Mouse (Mus musculus) heart, adult 2 months (tissue): ENCODE measurements around the gene Gm17359. TPM values are rescaled to one million over a fixed set of nuclear protein-coding genes. Genes with fewer than 3 reads are reported as not detected.

Experiments
- DNase-seq, 2 experiments: peaks; one replicate each; pipeline ENCODE4 v3.0.0; 2021
- H3K27ac ChIP-seq: fragments of 200-600 bp; 2 replicates; pipeline ENCODE4 v1.8.1; 2022
- H3K27me3 ChIP-seq: fragments of 200-500 bp; 2 replicates; pipeline ENCODE4 v1.6.1; 2012; ENCODE audit warnings: mild to moderate bottlenecking, low read length, inconsistent platforms, mixed read lengths; ENCODE audit not compliant: control insufficient read depth, insufficient read depth
- H3K36me3 ChIP-seq: fragments of 200-500 bp; 2 replicates; pipeline ENCODE4 v1.6.1; 2012; ENCODE audit warnings: low read length, inconsistent platforms; ENCODE audit not compliant: control insufficient read depth, insufficient read depth
- H3K4me1 ChIP-seq: fragments of 200-500 bp; 2 replicates; pipeline ENCODE4 v1.6.1; 2011; ENCODE audit warnings: low read length; ENCODE audit not compliant: control insufficient read depth, insufficient read depth
- H3K4me3 ChIP-seq: fragments of 200-600 bp; 2 replicates; pipeline ENCODE4 v1.8.1; 2022
- H3K79me2 ChIP-seq: fragments of 200-500 bp; replicated peaks from 2 replicates; pipeline ENCODE4 v1.6.1; 2012; ENCODE audit warnings: mild to moderate bottlenecking, inconsistent platforms, low read length, moderate library complexity, mixed read lengths; ENCODE audit not compliant: control insufficient read depth, insufficient read depth
- H3K9ac ChIP-seq: fragments of 200-500 bp; 2 replicates; pipeline ENCODE4 v1.6.1; 2012; ENCODE audit warnings: low read depth, mild to moderate bottlenecking, control low read depth, inconsistent platforms, low read length, mixed read lengths
- CTCF ChIP-seq: fragments of 200-600 bp; IDR thresholded peaks from 2 replicates; pipeline ENCODE4 v1.8.1; 2022; ENCODE audit warnings: antibody characterized with exemption, mild to moderate bottlenecking, moderate library complexity
- EP300 ChIP-seq: fragments of 200-500 bp; IDR thresholded peaks from 2 replicates; pipeline ENCODE4 v1.6.1; 2011; ENCODE audit warnings: low read depth, low read length, control low read depth; ENCODE audit not compliant: insufficient read depth
- POLR2A ChIP-seq: fragments of 200-500 bp; IDR thresholded peaks from 2 replicates; pipeline ENCODE4 v1.6.1; 2011; ENCODE audit warnings: mild to moderate bottlenecking, low read depth, low read length, control low read depth; ENCODE audit not compliant: insufficient read depth
- WGBS: fragments of 180-500 bp; shearing (Covaris S2); methylation state at CpG from one replicate; pipeline ENCODE4 v1.1.7; 2018; 5-methylcytosine and 5-hydroxymethylcytosine counted together
- intact Hi-C: fragments of 180-260 bp; cut with DNase I; formaldehyde crosslinking; loops from one replicate; pipeline ENCODE4 v1.15.1; 2025
- polyA plus RNA-seq: library from polyadenylated mRNA; depleted of rRNA; stranded (reverse); fragments of >200 nt; gene quantifications from 2 replicates; pipeline ENCODE4 v1.2.3, GENCODE M21; 2012
- total RNA-seq, 2 experiments: library from RNA; stranded (reverse); gene quantifications; 2 replicates each; pipeline ENCODE4 v1.2.3; 2021

Gm17359 gene
- total and polyA plus RNA-seq, 3 experiments: 0.14 TPM; not detected in 2

DNA sequence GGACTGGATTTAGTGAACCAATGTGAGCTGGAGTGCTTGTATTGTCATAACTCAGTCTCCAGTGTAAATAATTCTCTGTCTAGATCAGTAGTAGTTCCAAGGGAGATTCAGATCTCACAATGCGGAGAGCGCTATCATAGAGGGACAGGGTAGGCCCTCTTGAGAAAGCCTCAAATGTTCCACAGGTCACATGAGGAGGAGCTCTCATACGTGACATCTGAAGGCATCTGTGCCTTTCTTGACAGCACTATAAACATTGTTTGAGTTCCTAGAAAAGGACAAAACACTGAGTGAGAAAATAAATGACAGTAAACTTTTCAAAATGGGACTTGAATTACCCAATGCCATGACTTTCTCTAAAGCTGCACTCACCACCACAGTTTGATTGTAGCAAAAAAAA is 41.8 kb upstream of the Gm17359 start:
- H3K27ac ChIP-seq: no peak overlapping the region
- no peak overlapping the region for H3K9ac ChIP-seq

DNA sequence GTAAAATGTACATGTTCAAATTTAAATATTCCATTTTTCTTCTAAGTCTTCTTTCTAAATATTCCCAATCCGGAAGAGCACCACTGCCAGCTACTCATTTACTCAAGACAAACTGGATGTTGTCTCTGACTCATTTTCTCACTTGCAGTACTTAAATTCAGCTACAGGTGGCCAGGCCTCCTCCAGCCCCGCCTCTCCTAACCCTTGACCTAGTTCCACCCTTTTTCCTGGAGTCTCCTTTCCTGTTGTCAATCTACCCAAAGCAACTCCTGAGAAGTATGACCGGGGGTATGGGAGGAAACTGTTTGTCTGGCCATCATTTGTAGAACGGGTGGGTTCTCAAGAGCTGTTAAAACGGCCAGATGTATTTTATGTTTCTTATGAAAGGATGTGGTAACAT is 40.4 kb upstream of the Gm17359 start:
- Histone ChIP-seq H3K9ac (no peak overlapping the region), H3K27ac (no peak overlapping the region), H3K4me1 (no peaks in the 10 kb centered on the region), H3K79me2 (no peaks in the 10 kb centered on the region), H3K27me3 (no peaks in the 10 kb centered on the region), H3K36me3 (no peaks in the 10 kb centered on the region), H3K4me3 (no peak overlapping the region)
- TF ChIP-seq EP300 (no peak), POLR2A (no peak), CTCF (peak; percentile 49)
- intact Hi-C loops: no loop called here
- 66% methylated on average over 5 of the region's 5 CpGs for WGBS
- DNase-seq: no peak

More for the DNA sequence above, 41.8 kb upstream of the Gm17359 start:
- intact Hi-C loops: loop anchor here (5.0 kb wide), 1 partner anchor 63 kb away; no protein-coding TSS in a partner anchor
- Histone ChIP-seq H3K4me1 (no peaks in the 10 kb centered on the region), H3K36me3 (no peaks in the 10 kb centered on the region), H3K27me3 (no peaks in the 10 kb centered on the region), H3K4me3 (no peak overlapping the region), H3K79me2 (no peaks in the 10 kb centered on the region)
- no peak for DNase-seq
- no peak for TF ChIP-seq POLR2A
- no peak for TF ChIP-seq EP300
- TF ChIP-seq CTCF: no peak
- WGBS: 94% methylated on average over 3 of the region's 3 CpGs

DNA sequence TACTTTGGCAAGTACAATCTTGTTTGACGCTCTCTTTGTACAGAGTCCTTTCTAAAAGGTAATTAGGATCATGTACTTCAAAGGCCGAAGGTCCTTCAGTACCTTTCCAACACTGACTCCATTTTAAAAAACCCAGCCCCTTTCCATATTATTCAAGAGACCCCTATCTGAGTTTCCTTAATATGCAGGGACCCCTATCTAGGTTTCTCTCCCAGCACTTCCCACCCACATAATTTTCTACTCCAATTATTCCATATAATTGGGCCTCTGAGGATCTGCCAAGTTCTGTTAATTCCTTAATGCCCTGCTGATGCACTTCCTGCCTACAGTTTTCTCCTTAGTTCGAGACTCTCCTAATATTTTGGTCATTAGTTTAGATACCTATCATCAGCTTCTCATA is 39.9 kb upstream of the Gm17359 start:
- DNase-seq: no peak
- no peak for TF ChIP-seq POLR2A
- TF ChIP-seq EP300: no peak
- no peak for TF ChIP-seq CTCF
- H3K27ac ChIP-seq: no peak overlapping the region
- no peak overlapping the region for H3K9ac ChIP-seq
- H3K36me3 ChIP-seq: no peaks in the 10 kb centered on the region
- no peak overlapping the region for H3K4me3 ChIP-seq
- intact Hi-C loops: no loop called here
- H3K79me2 ChIP-seq: no peaks in the 10 kb centered on the region
- no peaks in the 10 kb centered on the region for H3K4me1 ChIP-seq
- H3K27me3 ChIP-seq: no peaks in the 10 kb centered on the region
- WGBS: 86% methylated on average over 3 of the region's 3 CpGs

DNA sequence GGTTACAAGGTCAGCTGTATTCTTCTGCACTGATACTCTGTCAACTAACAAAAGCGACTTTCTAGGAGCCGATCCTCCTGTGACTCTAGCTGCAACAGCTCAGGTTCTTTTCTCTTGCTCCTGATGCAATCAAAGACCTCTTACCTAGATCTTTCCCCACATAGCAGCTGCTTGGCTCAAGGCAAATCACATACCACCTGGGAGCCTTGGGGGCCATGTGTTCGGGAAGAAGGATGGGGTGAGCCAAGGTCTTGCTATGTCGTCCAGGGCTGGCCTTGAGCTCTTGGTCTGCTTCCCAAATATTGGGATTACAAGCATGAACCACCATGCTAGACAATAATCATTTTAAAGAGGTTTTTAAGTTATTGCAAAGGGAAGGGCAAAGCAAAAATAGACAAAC is 39.2 kb upstream of the Gm17359 start:
- Histone ChIP-seq H3K27ac (no peak overlapping the region), H3K36me3 (no peaks in the 10 kb centered on the region), H3K79me2 (no peaks in the 10 kb centered on the region), H3K4me1 (no peaks in the 10 kb centered on the region), H3K27me3 (no peaks in the 10 kb centered on the region), H3K9ac (no peak overlapping the region), H3K4me3 (no peak overlapping the region)
- no peak for DNase-seq
- TF ChIP-seq CTCF (no peak), POLR2A (no peak), EP300 (no peak)
- intact Hi-C loops: no loop called here
- 72% methylated on average over 4 of the region's 4 CpGs for WGBS

DNA sequence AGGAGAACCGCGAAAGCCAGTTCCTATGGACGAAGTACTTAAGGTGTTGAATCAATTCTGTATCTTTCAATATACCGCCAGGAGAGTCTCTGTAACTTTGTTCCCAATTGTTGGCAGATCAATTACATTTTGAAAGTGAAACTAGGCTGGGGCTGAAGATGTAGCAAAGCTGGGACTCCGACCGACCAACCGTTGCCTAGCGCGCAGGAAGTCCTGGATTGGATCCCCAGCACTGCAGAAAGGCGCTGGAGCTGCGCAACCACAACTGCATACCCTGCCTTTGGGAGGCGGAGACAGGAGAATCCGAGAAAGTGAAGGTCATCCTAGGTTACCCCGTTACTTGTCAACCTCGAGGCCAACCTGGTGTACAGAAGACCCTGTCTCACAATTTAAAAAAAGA is 37.1 kb upstream of the Gm17359 start:
- WGBS: 85% methylated on average over 15 of the region's 15 CpGs
- no peak overlapping the region for H3K4me3 ChIP-seq
- TF ChIP-seq POLR2A (no peak), EP300 (no peak), CTCF (no peak)
- no peak overlapping the region for H3K9ac ChIP-seq
- no peaks in the 10 kb centered on the region for H3K36me3 ChIP-seq
- no peaks in the 10 kb centered on the region for H3K79me2 ChIP-seq
- intact Hi-C loops: no loop called here
- no peaks in the 10 kb centered on the region for H3K27me3 ChIP-seq
- no peak overlapping the region for H3K27ac ChIP-seq
- H3K4me1 ChIP-seq: no peaks in the 10 kb centered on the region
- DNase-seq: no peak

DNA sequence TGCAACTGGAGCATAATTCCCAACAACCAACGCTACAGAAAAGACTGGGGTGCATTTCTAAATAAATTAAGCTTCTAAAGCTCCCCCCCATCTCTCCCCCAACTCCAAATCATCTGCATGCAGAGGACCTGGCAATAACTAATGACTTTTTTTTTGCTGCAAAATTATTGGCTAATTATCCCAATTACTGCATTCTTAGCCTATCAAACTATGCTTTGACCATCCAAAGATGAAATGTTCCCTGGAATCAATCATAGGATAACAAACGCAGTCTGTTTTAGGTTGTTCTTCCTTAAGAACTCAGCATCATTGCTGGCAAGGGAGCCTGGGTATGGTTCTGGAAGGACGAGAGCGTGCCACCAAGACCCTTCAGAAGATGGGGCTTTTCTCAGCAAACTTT is 27.9 kb upstream of the Gm17359 start:
- Histone ChIP-seq H3K36me3 (no peaks in the 10 kb centered on the region), H3K27ac (no peak overlapping the region), H3K79me2 (no peaks in the 10 kb centered on the region), H3K27me3 (no peaks in the 10 kb centered on the region), H3K4me3 (no peak overlapping the region), H3K4me1 (no peaks in the 10 kb centered on the region), H3K9ac (no peak overlapping the region)
- intact Hi-C loops: no loop called here
- TF ChIP-seq POLR2A (no peak), EP300 (no peak), CTCF (no peak)
- 88% methylated on average over 4 of the region's 4 CpGs for WGBS
- no peak for DNase-seq
